Mouse (Mus musculus): ENCODE results near the gene Cog7. TPM values are rescaled to one million over a fixed set of nuclear protein-coding genes. Genes with fewer than 3 reads are reported as not detected.

Gene Cog7
- total RNA-seq, 2 experiments from 2014 or later = 13.8 to 15.2 TPM

GRCm38 (mm10) chr7:121961913-121962570 is 19.5 kb downstream of the Cog7 start:
- no peak for DNase-seq (ENCODE audit: low spot score)
- intact Hi-C loops (cut with DNase I) = loop anchor here (5.0 kb wide), 1 partner anchor 60 kb away; no protein-coding TSS in a partner anchor

- intact Hi-C loops (cut with DNase I) = no loop called here
- DNase-seq (ENCODE audit: low spot score) = no peak
Observed at GRCm38 (mm10) chr7:121955802-121956201, 25.7 kb downstream of the Cog7 start.

GRCm38 (mm10) chr7:121954891-121955669 is 26.4 kb downstream of the Cog7 start:
- intact Hi-C loops (cut with DNase I) = no loop called here

GRCm38 (mm10) chr7:121947513-121947912 is 34.0 kb downstream of the Cog7 start:
- intact Hi-C loops (cut with DNase I) = no loop called here
- no peak for DNase-seq (ENCODE audit: low spot score)

More at GRCm38 (mm10) chr7:121954891-121955669, 26.4 kb downstream of the Cog7 start:
- no peak for DNase-seq (ENCODE audit: low spot score)

GRCm38 (mm10) chr7:121946196-121946595 is 35.3 kb downstream of the Cog7 start:
- DNase-seq (ENCODE audit: low spot score) = no peak
- intact Hi-C loops (cut with DNase I) = no loop called here

DNA sequence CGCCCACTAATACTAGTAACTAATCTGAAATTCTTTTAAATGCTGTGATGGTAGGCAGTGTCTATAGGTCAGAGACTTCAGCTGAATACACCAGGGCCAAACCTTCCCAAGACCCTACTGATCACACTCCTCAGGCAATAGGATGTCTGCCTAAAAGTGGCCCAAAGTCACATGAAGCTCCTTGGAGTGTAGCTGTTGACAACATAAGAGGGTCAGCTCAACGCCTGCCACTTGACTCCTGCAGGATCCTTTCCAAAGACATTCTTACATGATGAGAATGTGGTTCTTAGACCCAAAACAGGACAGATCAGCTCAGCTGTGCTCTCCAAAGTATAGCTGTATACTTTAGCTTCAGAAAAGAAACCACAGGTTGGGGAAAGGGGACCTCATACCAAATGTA is 39.1 kb downstream of the Cog7 start:
- intact Hi-C loops (cut with DNase I) = no loop called here
- no peak for DNase-seq (ENCODE audit: low spot score)

- no peak for DNase-seq (ENCODE audit: low spot score)
- intact Hi-C loops (cut with DNase I) = no loop called here
Observed at GRCm38 (mm10) chr7:121941640-121942039, 39.9 kb downstream of the Cog7 start.

DNA sequence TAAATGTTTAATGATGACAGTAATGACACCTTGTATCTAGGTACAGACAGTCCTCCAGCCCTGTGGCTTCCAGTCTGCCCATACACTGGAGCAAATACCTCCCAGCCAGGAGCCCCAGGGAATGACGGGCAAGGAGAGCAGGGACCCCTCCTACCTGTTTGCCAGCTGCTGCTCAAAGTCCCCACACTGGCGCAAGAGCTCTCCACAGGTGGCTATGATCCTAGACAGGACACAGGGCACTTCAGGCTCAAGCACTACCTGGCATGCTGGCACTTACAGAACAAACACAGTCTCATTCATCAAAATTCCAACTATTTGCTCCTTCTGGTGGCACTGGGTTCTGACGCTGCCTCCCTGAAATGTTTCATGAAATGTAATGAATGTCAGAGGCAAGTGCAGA is 40.5 kb downstream of the Cog7 start:
- DNase-seq (ENCODE audit: low spot score) = no peak
- intact Hi-C loops (cut with DNase I) = no loop called here

GRCm38 (mm10) chr7:121939729-121940128 is 41.8 kb downstream of the Cog7 start:
- no peak for DNase-seq (ENCODE audit: low spot score)
- intact Hi-C loops (cut with DNase I) = no loop called here

GRCm38 (mm10) chr7:121939244-121939643 is 42.3 kb downstream of the Cog7 start:
- intact Hi-C loops (cut with DNase I) = no loop called here
- DNase-seq (ENCODE audit: low spot score) = no peak

DNA sequence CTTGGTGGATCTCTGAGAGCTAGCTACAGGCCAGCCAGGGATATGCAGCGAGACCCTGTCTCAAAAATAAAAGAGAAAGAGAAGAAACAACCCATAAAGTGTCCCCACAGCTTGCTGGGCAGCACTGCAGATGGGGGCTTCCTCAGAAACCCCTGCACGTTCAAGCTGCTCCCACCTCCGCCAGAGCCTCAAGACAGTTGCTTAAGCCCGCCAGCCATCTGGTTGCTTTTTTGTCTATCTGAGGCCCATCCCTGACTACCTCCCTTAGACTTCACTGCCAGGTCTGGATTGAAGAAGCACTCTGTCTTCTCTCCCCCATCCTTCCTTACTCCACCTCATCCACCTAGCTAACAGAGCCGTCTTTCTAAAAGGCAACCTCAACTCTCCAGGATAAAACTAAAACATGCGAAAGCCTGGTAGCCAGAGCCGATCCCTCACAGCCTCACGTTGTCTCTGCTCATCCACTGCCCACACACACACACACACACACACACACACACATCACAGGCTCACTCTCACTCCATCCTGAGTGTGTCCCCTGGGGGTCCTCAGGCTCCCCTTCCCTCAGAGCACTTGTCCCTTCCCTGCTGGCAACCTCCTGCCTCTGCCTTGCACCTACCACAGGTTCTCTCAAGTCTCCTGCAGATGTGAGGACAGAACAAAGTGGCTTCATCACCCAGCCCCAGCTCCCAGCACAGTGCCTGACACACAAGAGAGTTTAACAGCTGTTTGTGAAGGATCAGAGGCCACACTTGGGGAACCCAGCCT is 43.2 kb downstream of the Cog7 start:
- intact Hi-C loops (cut with DNase I) = no loop called here
- DNase-seq (ENCODE audit: low spot score) = no peak

DNA sequence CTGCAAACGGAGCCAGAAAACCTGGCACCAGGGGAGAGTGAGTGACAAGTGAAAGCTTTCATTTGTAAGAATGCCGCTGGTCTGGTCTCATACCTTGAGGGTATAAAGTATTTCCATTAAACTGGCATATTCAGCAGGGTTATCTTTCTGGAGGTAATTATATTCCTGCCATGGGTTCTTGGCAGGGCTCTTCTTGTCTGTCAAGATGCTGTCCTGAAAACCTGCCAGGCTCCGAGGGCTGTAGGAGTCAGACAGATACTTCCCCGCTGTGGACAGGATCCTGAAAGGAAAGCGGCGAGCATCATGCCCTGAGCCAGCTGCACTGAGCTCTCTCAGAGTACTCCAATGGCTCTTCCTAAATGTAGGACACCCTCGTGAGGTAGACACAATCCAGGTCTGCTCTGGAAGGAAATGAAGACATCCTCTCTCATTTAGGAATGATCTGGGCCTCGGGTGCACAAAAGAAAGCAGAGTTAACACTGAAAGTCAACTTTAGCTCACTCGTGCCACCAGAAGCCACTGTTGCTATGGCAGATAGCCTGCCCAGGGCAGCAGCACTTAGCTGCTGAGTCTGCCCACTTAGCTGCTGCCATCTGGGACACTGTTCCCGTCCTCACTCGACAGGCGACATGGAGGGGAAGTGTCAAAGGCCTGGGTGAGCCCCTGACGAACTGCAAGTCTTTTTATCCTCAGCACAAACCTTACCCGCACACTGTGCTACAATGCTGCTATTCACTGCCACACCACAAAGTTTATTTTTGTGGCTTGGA is 44.5 kb downstream of the Cog7 start:
- no peak for DNase-seq (ENCODE audit: low spot score)
- intact Hi-C loops (cut with DNase I) = no loop called here

GRCm38 (mm10) chr7:121935906-121936794 is 45.4 kb downstream of the Cog7 start:
- intact Hi-C loops (cut with DNase I) = no loop called here
- DNase-seq (ENCODE audit: low spot score) = peak; percentile 22

- DNase-seq (ENCODE audit: low spot score) = no peak
- intact Hi-C loops (cut with DNase I) = no loop called here
Observed at GRCm38 (mm10) chr7:121934346-121934745, 47.2 kb downstream of the Cog7 start.

DNA sequence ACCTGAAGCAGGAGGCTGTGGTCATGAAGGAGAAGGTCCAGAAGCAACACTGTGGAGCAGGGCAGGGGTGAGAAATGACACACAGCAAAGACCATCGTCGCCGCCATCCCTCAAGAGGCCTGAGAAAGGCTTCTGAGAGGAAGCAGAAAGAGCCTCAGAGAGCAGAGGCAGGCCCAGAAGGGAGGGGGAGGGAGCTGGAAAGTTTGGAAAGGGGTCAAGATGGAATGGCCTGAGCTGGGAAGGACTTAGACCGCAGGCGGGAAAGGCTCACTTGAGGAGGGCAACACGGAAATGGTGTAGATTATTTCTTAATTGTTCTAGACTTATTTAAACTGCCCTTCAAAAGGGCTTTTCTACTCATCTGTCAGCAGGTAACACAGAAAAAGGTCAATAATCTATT is 47.8 kb downstream of the Cog7 start:
- intact Hi-C loops (cut with DNase I) = no loop called here
- DNase-seq (ENCODE audit: low spot score) = no peak

DNA sequence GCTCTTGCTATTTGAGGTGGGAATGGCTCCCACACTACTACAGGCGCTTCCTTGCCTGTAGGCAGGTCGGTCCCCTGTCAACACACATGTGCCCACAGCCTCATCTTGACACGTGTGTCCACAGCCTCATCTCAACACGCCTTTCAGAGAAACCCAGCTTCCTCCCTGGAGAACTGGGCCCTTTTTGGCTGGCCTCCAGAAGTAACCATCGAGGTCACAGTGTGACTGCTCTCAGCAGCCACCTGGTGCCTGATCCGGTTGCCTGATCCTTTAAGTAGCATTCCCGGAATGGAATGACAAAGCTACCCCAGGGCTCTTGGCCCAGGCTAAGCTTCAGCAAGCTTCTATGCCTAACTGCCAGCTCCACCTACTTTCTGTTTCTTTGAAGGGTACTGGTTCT is 50.3 kb downstream of the Cog7 start:
- intact Hi-C loops (cut with DNase I) = no loop called here
- DNase-seq (ENCODE audit: low spot score) = no peak

- no peak for DNase-seq (ENCODE audit: low spot score)
- intact Hi-C loops (cut with DNase I) = no loop called here
Observed at GRCm38 (mm10) chr7:121927882-121928281, 53.6 kb downstream of the Cog7 start.

- no peak for DNase-seq (ENCODE audit: low spot score)
- intact Hi-C loops (cut with DNase I) = no loop called here
Observed at GRCm38 (mm10) chr7:121924361-121924760, 57.1 kb downstream of the Cog7 start.

DNA sequence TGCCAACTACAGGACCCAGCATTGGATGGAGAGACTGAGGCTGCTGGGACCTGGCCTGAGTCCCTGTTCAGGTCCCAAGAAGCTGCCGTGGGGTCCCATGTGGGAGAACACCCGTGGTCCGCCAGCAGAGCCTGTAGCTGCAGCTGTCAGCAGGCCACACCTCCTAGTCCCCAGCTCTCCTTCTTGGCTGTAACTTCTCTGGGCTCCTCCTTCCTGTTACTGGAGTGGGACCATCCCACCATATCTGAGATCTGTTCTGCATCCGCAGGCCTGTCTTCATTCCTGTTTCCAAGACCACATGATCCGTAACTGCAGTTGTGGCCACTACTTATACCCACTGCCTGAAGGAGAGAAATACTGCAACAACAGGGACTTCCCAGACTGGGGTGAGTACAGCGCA is 67.6 kb downstream of the Cog7 start:
- intact Hi-C loops (cut with DNase I) = no loop called here
- DNase-seq (ENCODE audit: low spot score) = no peak
